8 mouse cellular contexts compared by ENCODE assay signal in genomic region chr10:59911091-59911490, GRCm38 (mm10). TPM values are rescaled to one million over a fixed set of nuclear protein-coding genes. Genes with fewer than 3 reads are reported as not detected.
A peak's percentile ranks its signal among the peaks of the same experiment; 100 is the strongest.
DNase-seq lines count a peak whose midpoint lies in the region; ATAC-seq and TF ChIP-seq lines count a peak whose summit lies in the region.

No protein-coding gene starts in this region.

- H3K9ac ChIP-seq in hindbrain, embryonic 15.5 days: no peak overlapping the region
- no peak overlapping the region for H3K9ac ChIP-seq in midbrain, postnatal 0 days (replicated peaks; ENCODE audit: low read length, poor library complexity, severe bottlenecking)

- peaks cover 11% of the 10 kb centered on the region; the same call in 1 of the 2 replicates for H3K27me3 ChIP-seq in heart, embryonic 10.5 days (ENCODE audit: insufficient read depth, poor library complexity, severe bottlenecking)
- H3K27me3 ChIP-seq in hindbrain, embryonic 15.5 days: no peaks in the 10 kb centered on the region
- no peaks in the 10 kb centered on the region for H3K27me3 ChIP-seq in midbrain, postnatal 0 days (ENCODE audit: insufficient read depth, low read length)

- peak overlapping the region; percentile 45 for H3K4me2 ChIP-seq in hindbrain, embryonic 15.5 days
- H3K4me2 ChIP-seq in midbrain, postnatal 0 days (ENCODE audit: low read depth, low read length, poor library complexity, severe bottlenecking): peak overlapping the region; percentile 25

- 0 out of 2 replicates have a peak, but pooled peaks have one; percentile 16 for ATAC-seq in hindbrain, embryonic 15.5 days (ENCODE audit: low FRiP score, low read depth)
- no peak for ATAC-seq in midbrain, postnatal 0 days (ENCODE audit: low FRiP score)
- no peak for ATAC-seq in erythroid progenitor cell, adult 5-6 weeks (replicated peaks; ENCODE audit: low FRiP score, poor library complexity, severe bottlenecking)

- H3K27ac ChIP-seq in heart, embryonic 10.5 days: peak overlapping the region; percentile 83
- H3K27ac ChIP-seq in hindbrain, embryonic 15.5 days (replicated peaks): no peak overlapping the region
- H3K27ac ChIP-seq in midbrain, postnatal 0 days (ENCODE audit: low read depth, low read length): no peak overlapping the region

- peak; percentile 9; the same call in 1 of the 2 replicates for TF ChIP-seq CTCF in midbrain, postnatal 0 days (IDR thresholded peaks at IDR 0.05)

- no peak for DNase-seq in heart, embryonic 10.5 days (ENCODE audit: low spot score)
- DNase-seq in heart, postnatal 4 days: no peak
- peak; percentile 56 to 68 for DNase-seq in CD8-positive naive resting alpha-beta T cell, adult 2 months (ENCODE audit: low read depth in 2 of 2, low spot score in 2 of 2)
- DNase-seq in midbrain, postnatal 0 days (ENCODE audit: low spot score): no peak
- no peak for DNase-seq in cerebellum, adult 8-10 months
- DNase-seq in gastrocnemius, adult 8-10 months (ENCODE audit: low spot score in 2 of 2): no peak

- WGBS in heart, embryonic 10.5 days: 27% methylated on average over 6 of the region's 6 CpGs
- 22% methylated on average over 6 of the region's 6 CpGs for WGBS in hindbrain, embryonic 15.5 days
- 40% methylated on average over 6 of the region's 6 CpGs for WGBS in midbrain, postnatal 0 days

- H3K9me3 ChIP-seq in heart, embryonic 10.5 days: no peaks in the 10 kb centered on the region
- H3K9me3 ChIP-seq in hindbrain, embryonic 15.5 days: no peaks in the 10 kb centered on the region
- no peaks in the 10 kb centered on the region for H3K9me3 ChIP-seq in midbrain, postnatal 0 days (ENCODE audit: low read length)

- no peaks in the 10 kb centered on the region for H3K36me3 ChIP-seq in heart, embryonic 10.5 days
- no peaks in the 10 kb centered on the region for H3K36me3 ChIP-seq in hindbrain, embryonic 15.5 days
- H3K36me3 ChIP-seq in midbrain, postnatal 0 days (ENCODE audit: insufficient read depth, low read length): no peaks in the 10 kb centered on the region

- peak overlapping the region; percentile 42; the same call in 1 of the 2 replicates for H3K4me3 ChIP-seq in heart, embryonic 10.5 days
- no peak overlapping the region for H3K4me3 ChIP-seq in hindbrain, embryonic 15.5 days
- H3K4me3 ChIP-seq in midbrain, postnatal 0 days (ENCODE audit: low read depth, low read length): no peak overlapping the region

- peaks cover 52% of the 10 kb centered on the region for H3K4me1 ChIP-seq in heart, embryonic 10.5 days
- peaks cover 42% of the 10 kb centered on the region for H3K4me1 ChIP-seq in hindbrain, embryonic 15.5 days (replicated peaks)
- no peaks in the 10 kb centered on the region for H3K4me1 ChIP-seq in midbrain, postnatal 0 days (ENCODE audit: insufficient read depth, low read length)

RNA-seq across cellular contexts. Expression of gene Dnajb12, which starts 31.7 kb away (rescaled TPM):
- polyA plus RNA-seq in heart, embryonic 10.5 days (2016; fragmentation: Nextera tagmentation; extraction: Ambion mirVana): 28.8 and 32.0 TPM in 2 replicates
- 10 to 100 TPM; 39.6 to 41.1 TPM for total RNA-seq in heart, postnatal 4 days (2021)
- 18.6 and 24.6 TPM in 2 replicates for polyA plus RNA-seq in hindbrain, embryonic 15.5 days (2015; fragmentation: Nextera tagmentation; extraction: Ambion mirVana)
- 47.9 and 51.6 TPM in 2 replicates for total RNA-seq in midbrain, postnatal 0 days (2014; rRNA removed)
- 25.7 and 26.3 TPM in 2 replicates for polyA plus RNA-seq in midbrain, postnatal 0 days (2015; fragmentation: Nextera tagmentation; extraction: Ambion mirVana)
- 27.2 and 34.2 TPM in 2 replicates for total RNA-seq in erythroid progenitor cell, adult 5-6 weeks (2015; ENCODE audit: low replicate concordance)
- 30.4 and 32.7 TPM in 2 replicates for total RNA-seq in erythroid progenitor cell, adult 5-6 weeks (2017; ENCODE audit: low replicate concordance)
- total RNA-seq in gastrocnemius, adult 8-10 months (2022): 10 to 100 TPM; 77.8 to 89.1 (median 82.1) TPM

RNA-seq across cellular contexts. Expression of gene Ddit4, which starts 40.5 kb away (rescaled TPM):
- 17.6 and 32.8 TPM in 2 replicates for polyA plus RNA-seq in heart, embryonic 10.5 days (2016; fragmentation: Nextera tagmentation; extraction: Ambion mirVana)
- total RNA-seq in heart, postnatal 4 days (2021): 10 to 100 TPM; 31.4 to 36.9 TPM
- 68.9 and 71.1 TPM in 2 replicates for polyA plus RNA-seq in hindbrain, embryonic 15.5 days (2015; fragmentation: Nextera tagmentation; extraction: Ambion mirVana)
- 56.6 and 57.5 TPM in 2 replicates for total RNA-seq in midbrain, postnatal 0 days (2014; rRNA removed)
- 43.4 and 43.6 TPM in 2 replicates for polyA plus RNA-seq in midbrain, postnatal 0 days (2015; fragmentation: Nextera tagmentation; extraction: Ambion mirVana)
- total RNA-seq in erythroid progenitor cell, adult 5-6 weeks (2015; ENCODE audit: low replicate concordance): 0.72 and 3.8 TPM in 2 replicates
- 1.9 TPM in 1 of 2 replicates, not detected in the other for total RNA-seq in erythroid progenitor cell, adult 5-6 weeks (2017; ENCODE audit: low replicate concordance)
- 10 to 100 TPM in 2 of 4 experiments, 1 to 10 TPM in 2; 4.7 to 45.4 (median 9.4) TPM for total RNA-seq in gastrocnemius, adult 8-10 months (2022)

Comparison
In these comparisons a context has a peak if more than half of its experiments do, and no peak if none do; other contexts are left out.
1. DNase-seq: peak in CD8-positive naive resting alpha-beta T cell, adult 2 months (2 of 2); none in heart, embryonic 10.5 days (single experiment), heart, postnatal 4 days (single experiment), midbrain, postnatal 0 days (single experiment), cerebellum, adult 8-10 months (single experiment) and gastrocnemius, adult 8-10 months (0 of 2).